Mouse (Mus musculus) limb, embryonic 15.5 days (tissue): ENCODE data around the gene Vrk3. TPM values are rescaled to one million over a fixed set of nuclear protein-coding genes. Genes with fewer than 3 reads are reported as not detected.

ENCODE experiments used
- ATAC-seq: fragments of 200-750 bp; cut with Nextera tagmentation; 2 replicates; pipeline ENCODE4 v1.8.0; 2017; ENCODE audit warnings: low read depth, moderate TSS enrichment; ENCODE audit not compliant: insufficient number of reproducible peaks, low FRiP score, low TSS enrichment
- H3K27ac ChIP-seq: fragments of 300-500 bp; sonication (generic); 2 replicates; pipeline ENCODE4 v1.5.1; 2015; ENCODE audit warnings: moderate library complexity, mild to moderate bottlenecking, inconsistent platforms
- H3K27me3 ChIP-seq: fragments of 300-500 bp; sonication (generic); 2 replicates; pipeline ENCODE4 v1.6.1; 2015; ENCODE audit warnings: inconsistent platforms
- H3K36me3 ChIP-seq: fragments of 300-500 bp; sonication (generic); 2 replicates; pipeline ENCODE4 v1.6.1; 2015; ENCODE audit warnings: inconsistent platforms
- H3K4me1 ChIP-seq: fragments of 300-500 bp; sonication (generic); 2 replicates; pipeline ENCODE4 v1.6.1; 2015; ENCODE audit warnings: inconsistent platforms
- H3K4me2 ChIP-seq: fragments of 300-500 bp; sonication (generic); 2 replicates; pipeline ENCODE4 v1.6.1; 2015; ENCODE audit warnings: mild to moderate bottlenecking, inconsistent platforms
- H3K4me3 ChIP-seq: fragments of 300-500 bp; sonication (generic); 2 replicates; pipeline ENCODE4 v1.5.1; 2015; ENCODE audit warnings: mild to moderate bottlenecking, inconsistent platforms
- H3K9ac ChIP-seq: fragments of 300-500 bp; sonication (generic); 2 replicates; pipeline ENCODE4 v1.6.1; 2015; ENCODE audit warnings: inconsistent platforms
- H3K9me3 ChIP-seq: fragments of 300-500 bp; sonication (generic); 2 replicates; pipeline ENCODE4 v1.6.1; 2016; ENCODE audit warnings: inconsistent platforms
- WGBS: fragments of 180-500 bp; shearing (Covaris S2); methylation state at CpG from one replicate; pipeline ENCODE4 v1.1.7; 2015; 5-methylcytosine and 5-hydroxymethylcytosine counted together
- polyA plus RNA-seq: library from polyadenylated mRNA; unstranded; fragments of >200 nt; fragmentation: Nextera tagmentation; extraction: Ambion mirVana; gene quantifications from 2 replicates; pipeline ENCODE4 v1.2.1, GENCODE M21; 2015

Vrk3 gene
- polyA plus RNA-seq, 1 experiment from 2014 or later = 30.8 TPM

- Histone ChIP-seq H3K9ac (no peak overlapping the region), H3K4me3 (no peak overlapping the region), H3K9me3 (no peaks in the 10 kb centered on the region), H3K36me3 (peaks cover 88% of the 10 kb centered on the region), H3K4me1 (no peaks in the 10 kb centered on the region), H3K27me3 (no peaks in the 10 kb centered on the region), H3K27ac (no peak overlapping the region), H3K4me2 (no peak overlapping the region)
- ATAC-seq = no peak
- 16% methylated on average over 6 of the region's 6 CpGs for WGBS
Observed at GRCm38 (mm10) chr7:44770046-44770578, 21.9 kb downstream of the Vrk3 start.

GRCm38 (mm10) chr7:44772591-44773204, 24.5 kb downstream of the Vrk3 start:
- H3K4me1 ChIP-seq = no peaks in the 10 kb centered on the region
- H3K4me3 ChIP-seq = no peak overlapping the region
- no peaks in the 10 kb centered on the region for H3K9me3 ChIP-seq
- 87% methylated on average over 8 of the region's 8 CpGs for WGBS
- H3K27me3 ChIP-seq = no peaks in the 10 kb centered on the region
- ATAC-seq = no peak
- H3K36me3 ChIP-seq = peaks cover 84% of the 10 kb centered on the region
- H3K4me2 ChIP-seq = no peak overlapping the region
- H3K9ac ChIP-seq = no peak overlapping the region
- no peak overlapping the region for H3K27ac ChIP-seq

GRCm38 (mm10) chr7:44776849-44777498, 28.8 kb downstream of the Vrk3 start:
- no peaks in the 10 kb centered on the region for H3K9me3 ChIP-seq
- no peak overlapping the region for H3K27ac ChIP-seq
- no peak overlapping the region for H3K4me3 ChIP-seq
- no peak for ATAC-seq
- no peaks in the 10 kb centered on the region for H3K27me3 ChIP-seq
- no peaks in the 10 kb centered on the region for H3K4me1 ChIP-seq
- no peak overlapping the region for H3K9ac ChIP-seq
- WGBS = 71% methylated on average over 9 of the region's 9 CpGs
- no peak overlapping the region for H3K4me2 ChIP-seq
- H3K36me3 ChIP-seq = peaks cover 53% of the 10 kb centered on the region

GRCm38 (mm10) chr7:44780101-44780500, 31.9 kb downstream of the Vrk3 start:
- no peak overlapping the region for H3K4me3 ChIP-seq
- no peaks in the 10 kb centered on the region for H3K27me3 ChIP-seq
- ATAC-seq = no peak
- H3K4me2 ChIP-seq = no peak overlapping the region
- WGBS = 83% methylated on average over 8 of the region's 8 CpGs
- H3K27ac ChIP-seq = no peak overlapping the region
- H3K9ac ChIP-seq = no peak overlapping the region
- H3K36me3 ChIP-seq = peaks cover 29% of the 10 kb centered on the region
- no peaks in the 10 kb centered on the region for H3K4me1 ChIP-seq
- H3K9me3 ChIP-seq = no peaks in the 10 kb centered on the region

- Histone ChIP-seq H3K4me1 (no peaks in the 10 kb centered on the region), H3K27ac (no peak overlapping the region), H3K4me3 (no peak overlapping the region), H3K4me2 (no peak overlapping the region), H3K27me3 (no peaks in the 10 kb centered on the region), H3K36me3 (no peaks in the 10 kb centered on the region), H3K9ac (no peak overlapping the region), H3K9me3 (no peaks in the 10 kb centered on the region)
- WGBS = 61% methylated on average over 3 of the region's 3 CpGs
- no peak for ATAC-seq
Observed at GRCm38 (mm10) chr7:44789531-44789930, 41.3 kb downstream of the Vrk3 start.

GRCm38 (mm10) chr7:44790066-44790465, 41.9 kb downstream of the Vrk3 start:
- ATAC-seq = no peak
- no peaks in the 10 kb centered on the region for H3K4me1 ChIP-seq
- WGBS = 53% methylated on average over 4 of the region's 4 CpGs
- H3K27me3 ChIP-seq = no peaks in the 10 kb centered on the region
- H3K36me3 ChIP-seq = no peaks in the 10 kb centered on the region
- H3K4me3 ChIP-seq = no peak overlapping the region
- H3K4me2 ChIP-seq = no peak overlapping the region
- no peak overlapping the region for H3K9ac ChIP-seq
- no peaks in the 10 kb centered on the region for H3K9me3 ChIP-seq
- no peak overlapping the region for H3K27ac ChIP-seq

- 82% methylated on average over 6 of the region's 6 CpGs for WGBS
- Histone ChIP-seq H3K27me3 (no peaks in the 10 kb centered on the region), H3K9me3 (no peaks in the 10 kb centered on the region), H3K36me3 (no peaks in the 10 kb centered on the region), H3K4me1 (no peaks in the 10 kb centered on the region), H3K4me3 (no peak overlapping the region), H3K9ac (no peak overlapping the region), H3K4me2 (no peak overlapping the region), H3K27ac (no peak overlapping the region)
- ATAC-seq = no peak
Observed at GRCm38 (mm10) chr7:44792781-44793180, 44.6 kb downstream of the Vrk3 start.

GRCm38 (mm10) chr7:44808927-44809326, 60.7 kb downstream of the Vrk3 start:
- Histone ChIP-seq H3K4me2 (no peak overlapping the region), H3K36me3 (peaks cover 17% of the 10 kb centered on the region), H3K27me3 (no peaks in the 10 kb centered on the region), H3K27ac (no peak overlapping the region), H3K4me3 (no peak overlapping the region), H3K4me1 (no peaks in the 10 kb centered on the region), H3K9ac (no peak overlapping the region), H3K9me3 (no peaks in the 10 kb centered on the region)
- WGBS = 77% methylated on average over 2 of the region's 2 CpGs
- no peak for ATAC-seq

- no peaks in the 10 kb centered on the region for H3K4me1 ChIP-seq
- H3K27ac ChIP-seq = no peak overlapping the region
- H3K9ac ChIP-seq = no peak overlapping the region
- no peaks in the 10 kb centered on the region for H3K27me3 ChIP-seq
- peaks cover 23% of the 10 kb centered on the region for H3K36me3 ChIP-seq
- H3K9me3 ChIP-seq = no peaks in the 10 kb centered on the region
- no peak overlapping the region for H3K4me2 ChIP-seq
- H3K4me3 ChIP-seq = no peak overlapping the region
- no peak for ATAC-seq
- WGBS = 87% methylated on average over 3 of the region's 3 CpGs
Observed at GRCm38 (mm10) chr7:44809466-44809865, 61.3 kb downstream of the Vrk3 start.

GRCm38 (mm10) chr7:44810365-44810764, 62.2 kb downstream of the Vrk3 start:
- H3K4me1 ChIP-seq = peaks cover 7% of the 10 kb centered on the region
- WGBS = 76% methylated on average over 4 of the region's 4 CpGs
- no peak overlapping the region for H3K4me3 ChIP-seq
- no peak overlapping the region for H3K9ac ChIP-seq
- H3K27ac ChIP-seq = no peak overlapping the region
- H3K9me3 ChIP-seq = no peaks in the 10 kb centered on the region
- peaks cover 25% of the 10 kb centered on the region for H3K36me3 ChIP-seq
- H3K27me3 ChIP-seq = no peaks in the 10 kb centered on the region
- ATAC-seq = no peak
- H3K4me2 ChIP-seq = no peak overlapping the region

- Histone ChIP-seq H3K9ac (no peak overlapping the region), H3K4me1 (peaks cover 9% of the 10 kb centered on the region), H3K4me3 (no peak overlapping the region), H3K27me3 (no peaks in the 10 kb centered on the region), H3K36me3 (peaks cover 25% of the 10 kb centered on the region), H3K27ac (no peak overlapping the region), H3K4me2 (no peak overlapping the region), H3K9me3 (no peaks in the 10 kb centered on the region)
- WGBS = 82% methylated on average over 7 of the region's 7 CpGs
- ATAC-seq = no peak
Observed at GRCm38 (mm10) chr7:44810819-44811557, 62.8 kb downstream of the Vrk3 start.
